Mouse (Mus musculus) embryonic facial prominence, embryonic 12.5 days (tissue): ENCODE measurements around the gene Lsamp. TPM values are rescaled to one million over a fixed set of nuclear protein-coding genes. Genes with fewer than 3 reads are reported as not detected.
A peak's percentile ranks its signal among the peaks of the same experiment; 100 is the strongest.

Source experiments
- ATAC-seq: fragments of 200-750 bp; cut with Nextera tagmentation; 2 replicates; pipeline ENCODE4 v1.8.0; 2017; ENCODE audit not compliant: insufficient number of reproducible peaks, insufficient read depth, low FRiP score, low TSS enrichment
- H3K27ac ChIP-seq: fragments of 300-500 bp; sonication (generic); 2 replicates; pipeline ENCODE4 v1.5.1; 2016; ENCODE audit warnings: mild to moderate bottlenecking
- H3K27me3 ChIP-seq: fragments of 300-500 bp; sonication (generic); 2 replicates; pipeline ENCODE4 v1.6.1; 2016; ENCODE audit warnings: mild to moderate bottlenecking, moderate library complexity
- H3K36me3 ChIP-seq: fragments of 300-500 bp; sonication (generic); 2 replicates; pipeline ENCODE4 v1.6.1; 2016; ENCODE audit warnings: mild to moderate bottlenecking
- H3K4me1 ChIP-seq: fragments of 300-500 bp; sonication (generic); 2 replicates; pipeline ENCODE4 v1.6.1; 2016
- H3K4me2 ChIP-seq: fragments of 300-500 bp; sonication (generic); replicated peaks from 2 replicates; pipeline ENCODE4 v1.6.1; 2016; ENCODE audit warnings: mild to moderate bottlenecking, moderate library complexity
- H3K4me3 ChIP-seq: fragments of 300-500 bp; sonication (generic); 2 replicates; pipeline ENCODE4 v1.5.1; 2016; ENCODE audit warnings: mild to moderate bottlenecking
- H3K9ac ChIP-seq: fragments of 300-500 bp; sonication (generic); 2 replicates; pipeline ENCODE4 v1.6.1; 2016; ENCODE audit warnings: mild to moderate bottlenecking, moderate library complexity
- H3K9me3 ChIP-seq: fragments of 300-500 bp; sonication (generic); 2 replicates; pipeline ENCODE4 v1.6.1; 2016; ENCODE audit warnings: mild to moderate bottlenecking, moderate library complexity
- WGBS: fragments of 180-500 bp; shearing (Covaris S2); methylation state at CpG from one replicate; pipeline ENCODE4 v1.1.7; 2016; 5-methylcytosine and 5-hydroxymethylcytosine counted together
- polyA plus RNA-seq: library from polyadenylated mRNA; unstranded; fragments of >200 nt; fragmentation: Nextera tagmentation; extraction: Ambion mirVana; gene quantifications from 2 replicates; pipeline ENCODE4 v1.2.1, GENCODE M21; 2016

The Lsamp gene
- polyA plus RNA-seq, 1 experiment from 2014 or later = 11.5 TPM

GRCm38 (mm10) chr16:41835745-41836144 is 1851.6 kb downstream of the Lsamp start:
- Histone ChIP-seq H3K4me1 (no peaks in the 10 kb centered on the region), H3K27ac (no peak overlapping the region), H3K4me3 (no peak overlapping the region), H3K9me3 (no peaks in the 10 kb centered on the region), H3K9ac (no peak overlapping the region), H3K4me2 (no peak overlapping the region), H3K36me3 (no peaks in the 10 kb centered on the region), H3K27me3 (no peaks in the 10 kb centered on the region)
- 54% methylated on average over 6 of the region's 6 CpGs for WGBS
- no peak for ATAC-seq

GRCm38 (mm10) chr16:41839751-41840404 is 1855.7 kb downstream of the Lsamp start:
- 85% methylated on average over 2 of the region's 2 CpGs for WGBS
- ATAC-seq = no peak
- no peak overlapping the region for H3K9ac ChIP-seq

GRCm38 (mm10) chr16:41846903-41847302 is 1862.7 kb downstream of the Lsamp start:
- no peak for ATAC-seq
- Histone ChIP-seq H3K27me3 (no peaks in the 10 kb centered on the region), H3K27ac (no peak overlapping the region), H3K4me1 (no peaks in the 10 kb centered on the region), H3K36me3 (no peaks in the 10 kb centered on the region), H3K9me3 (no peaks in the 10 kb centered on the region), H3K9ac (no peak overlapping the region), H3K4me2 (no peak overlapping the region), H3K4me3 (no peak overlapping the region)
- 89% methylated on average over 6 of the region's 6 CpGs for WGBS

More at GRCm38 (mm10) chr16:41839751-41840404, 1855.7 kb downstream of the Lsamp start:
- Histone ChIP-seq H3K4me3 (no peak overlapping the region), H3K36me3 (no peaks in the 10 kb centered on the region), H3K4me2 (no peak overlapping the region), H3K27me3 (no peaks in the 10 kb centered on the region), H3K4me1 (no peaks in the 10 kb centered on the region), H3K9me3 (no peaks in the 10 kb centered on the region), H3K27ac (no peak overlapping the region)

- Histone ChIP-seq H3K4me1 (no peaks in the 10 kb centered on the region), H3K9ac (no peak overlapping the region), H3K27ac (no peak overlapping the region), H3K4me3 (no peak overlapping the region), H3K9me3 (no peaks in the 10 kb centered on the region), H3K4me2 (no peak overlapping the region), H3K27me3 (no peaks in the 10 kb centered on the region), H3K36me3 (no peaks in the 10 kb centered on the region)
- whole genome bisulfite sequencing = 85% methylated on average over 6 of the region's 6 CpGs
- no peak for ATAC-seq
Observed at GRCm38 (mm10) chr16:41871917-41872593, 1887.9 kb downstream of the Lsamp start.

GRCm38 (mm10) chr16:41888546-41889165 is 1904.5 kb downstream of the Lsamp start:
- no peak overlapping the region for H3K27ac ChIP-seq
- no peak overlapping the region for H3K4me2 ChIP-seq

GRCm38 (mm10) chr16:41900783-41901182 is 1916.6 kb downstream of the Lsamp start:
- Histone ChIP-seq H3K4me1 (no peaks in the 10 kb centered on the region), H3K4me2 (no peak overlapping the region), H3K9ac (no peak overlapping the region), H3K36me3 (no peaks in the 10 kb centered on the region), H3K4me3 (no peak overlapping the region), H3K27me3 (no peaks in the 10 kb centered on the region), H3K27ac (no peak overlapping the region), H3K9me3 (no peaks in the 10 kb centered on the region)
- WGBS = 61% methylated on average over 2 of the region's 2 CpGs
- ATAC-seq = no peak

More at GRCm38 (mm10) chr16:41888546-41889165, 1904.5 kb downstream of the Lsamp start:
- Histone ChIP-seq H3K4me3 (no peak overlapping the region), H3K9me3 (no peaks in the 10 kb centered on the region), H3K9ac (no peak overlapping the region), H3K36me3 (no peaks in the 10 kb centered on the region), H3K4me1 (no peaks in the 10 kb centered on the region), H3K27me3 (no peaks in the 10 kb centered on the region)
- ATAC-seq = no peak
- 86% methylated on average over 16 of the region's 16 CpGs for WGBS

- ATAC-seq = no peak
- 68% methylated on average over 3 of the region's 3 CpGs for WGBS
- H3K9ac ChIP-seq = no peak overlapping the region
- H3K36me3 ChIP-seq = no peaks in the 10 kb centered on the region
- no peak overlapping the region for H3K27ac ChIP-seq
- no peak overlapping the region for H3K4me2 ChIP-seq
- H3K9me3 ChIP-seq = no peaks in the 10 kb centered on the region
- H3K4me3 ChIP-seq = no peak overlapping the region
- no peaks in the 10 kb centered on the region for H3K27me3 ChIP-seq
- no peaks in the 10 kb centered on the region for H3K4me1 ChIP-seq
Observed at GRCm38 (mm10) chr16:41903654-41904053, 1919.5 kb downstream of the Lsamp start.

GRCm38 (mm10) chr16:41912584-41913193 is 1928.5 kb downstream of the Lsamp start:
- Histone ChIP-seq H3K9me3 (no peaks in the 10 kb centered on the region), H3K4me2 (no peak overlapping the region), H3K4me1 (no peaks in the 10 kb centered on the region), H3K4me3 (no peak overlapping the region), H3K36me3 (no peaks in the 10 kb centered on the region), H3K9ac (no peak overlapping the region), H3K27me3 (no peaks in the 10 kb centered on the region), H3K27ac (no peak overlapping the region)
- ATAC-seq = 0 out of 2 replicates have a peak, but pooled peaks have one; percentile 41
- WGBS = 78% methylated on average over 4 of the region's 4 CpGs

- H3K36me3 ChIP-seq = no peaks in the 10 kb centered on the region
- H3K9me3 ChIP-seq = no peaks in the 10 kb centered on the region
- H3K9ac ChIP-seq = no peak overlapping the region
- H3K27ac ChIP-seq = no peak overlapping the region
- H3K27me3 ChIP-seq = no peaks in the 10 kb centered on the region
- H3K4me2 ChIP-seq = no peak overlapping the region
- 88% methylated on average over 4 of the region's 4 CpGs for WGBS
- no peaks in the 10 kb centered on the region for H3K4me1 ChIP-seq
- no peak for ATAC-seq
- H3K4me3 ChIP-seq = no peak overlapping the region
Observed at GRCm38 (mm10) chr16:41913346-41913745, 1929.2 kb downstream of the Lsamp start.

- ATAC-seq = no peak
- no peak overlapping the region for H3K9ac ChIP-seq
- no peak overlapping the region for H3K27ac ChIP-seq
- no peak overlapping the region for H3K4me3 ChIP-seq
- no peaks in the 10 kb centered on the region for H3K36me3 ChIP-seq
- H3K27me3 ChIP-seq = no peaks in the 10 kb centered on the region
- no peaks in the 10 kb centered on the region for H3K9me3 ChIP-seq
- no peaks in the 10 kb centered on the region for H3K4me1 ChIP-seq
- no peak overlapping the region for H3K4me2 ChIP-seq
- WGBS = 85% methylated on average over 3 of the region's 3 CpGs
Observed at GRCm38 (mm10) chr16:41916342-41916741, 1932.2 kb downstream of the Lsamp start.

GRCm38 (mm10) chr16:41917057-41917821 is 1933.1 kb downstream of the Lsamp start:
- no peak for ATAC-seq
- WGBS = 34% methylated on average over 6 of the region's 6 CpGs

More at GRCm38 (mm10) chr16:41917057-41917821, 1933.1 kb downstream of the Lsamp start:
- no peak overlapping the region for H3K4me3 ChIP-seq
- H3K27me3 ChIP-seq = no peaks in the 10 kb centered on the region
- no peak overlapping the region for H3K4me2 ChIP-seq
- H3K9ac ChIP-seq = no peak overlapping the region
- no peak overlapping the region for H3K27ac ChIP-seq
- H3K9me3 ChIP-seq = no peaks in the 10 kb centered on the region
- H3K36me3 ChIP-seq = no peaks in the 10 kb centered on the region
- no peaks in the 10 kb centered on the region for H3K4me1 ChIP-seq
